Mouse (Mus musculus): ENCODE data around the gene Metap2. TPM values are rescaled to one million over a fixed set of nuclear protein-coding genes. Genes with fewer than 3 reads are reported as not detected.

The Metap2 gene
- total RNA-seq, 1 experiment from 2014 or later: 243 TPM

GRCm38 (mm10) chr10:93911326-93911725 lies 14.4 kb upstream of the Metap2 start:
- no peak for DNase-seq

GRCm38 (mm10) chr10:93909811-93910446 lies 13.0 kb upstream of the Metap2 start:
- DNase-seq: no peak

- no peak for DNase-seq
Measured at GRCm38 (mm10) chr10:93909015-93909414, 12.1 kb upstream of the Metap2 start.

- no peak for DNase-seq
Measured at GRCm38 (mm10) chr10:93908540-93908939, 11.6 kb upstream of the Metap2 start.

GRCm38 (mm10) chr10:93907376-93907775 lies 10.5 kb upstream of the Metap2 start:
- no peak for DNase-seq

GRCm38 (mm10) chr10:93899907-93900306 lies 3.0 kb upstream of the Metap2 start:
- no peak for DNase-seq

GRCm38 (mm10) chr10:93899303-93899702 lies 2.4 kb upstream of the Metap2 start:
- DNase-seq: no peak

GRCm38 (mm10) chr10:93892551-93892950 lies 4.3 kb downstream of the Metap2 start:
- no peak for DNase-seq

- DNase-seq: no peak
Measured at GRCm38 (mm10) chr10:93891031-93891430, 5.9 kb downstream of the Metap2 start.

GRCm38 (mm10) chr10:93890565-93890964 lies 6.3 kb downstream of the Metap2 start:
- DNase-seq: no peak

- no peak for DNase-seq
Measured at GRCm38 (mm10) chr10:93889976-93890375, 6.9 kb downstream of the Metap2 start.

GRCm38 (mm10) chr10:93889579-93889950 lies 7.3 kb downstream of the Metap2 start:
- DNase-seq: peak; percentile 96

- DNase-seq: peak; percentile 64
Measured at GRCm38 (mm10) chr10:93888935-93889578, 7.8 kb downstream of the Metap2 start.

GRCm38 (mm10) chr10:93888590-93888934 lies 8.3 kb downstream of the Metap2 start:
- DNase-seq: no peak

- no peak for DNase-seq
Measured at GRCm38 (mm10) chr10:93885839-93886477, 10.9 kb downstream of the Metap2 start.

GRCm38 (mm10) chr10:93882738-93883364 lies 14.0 kb downstream of the Metap2 start:
- no peak for DNase-seq

GRCm38 (mm10) chr10:93881918-93882317 lies 15.0 kb downstream of the Metap2 start:
- DNase-seq: no peak

- DNase-seq: no peak
Measured at GRCm38 (mm10) chr10:93878732-93879131, 18.2 kb downstream of the Metap2 start.

- DNase-seq: no peak
Measured at GRCm38 (mm10) chr10:93876772-93877171, 20.1 kb downstream of the Metap2 start.

- no peak for DNase-seq
Measured at GRCm38 (mm10) chr10:93868886-93869285, 28.0 kb downstream of the Metap2 start.

GRCm38 (mm10) chr10:93868401-93868800 lies 28.5 kb downstream of the Metap2 start:
- no peak for DNase-seq

- no peak for DNase-seq
Measured at GRCm38 (mm10) chr10:93856095-93856494, 40.8 kb downstream of the Metap2 start.

GRCm38 (mm10) chr10:93855126-93855525 lies 41.8 kb downstream of the Metap2 start:
- DNase-seq: no peak
